ENCODE assay signal across 9 mouse cellular contexts in the genomic region with DNA sequence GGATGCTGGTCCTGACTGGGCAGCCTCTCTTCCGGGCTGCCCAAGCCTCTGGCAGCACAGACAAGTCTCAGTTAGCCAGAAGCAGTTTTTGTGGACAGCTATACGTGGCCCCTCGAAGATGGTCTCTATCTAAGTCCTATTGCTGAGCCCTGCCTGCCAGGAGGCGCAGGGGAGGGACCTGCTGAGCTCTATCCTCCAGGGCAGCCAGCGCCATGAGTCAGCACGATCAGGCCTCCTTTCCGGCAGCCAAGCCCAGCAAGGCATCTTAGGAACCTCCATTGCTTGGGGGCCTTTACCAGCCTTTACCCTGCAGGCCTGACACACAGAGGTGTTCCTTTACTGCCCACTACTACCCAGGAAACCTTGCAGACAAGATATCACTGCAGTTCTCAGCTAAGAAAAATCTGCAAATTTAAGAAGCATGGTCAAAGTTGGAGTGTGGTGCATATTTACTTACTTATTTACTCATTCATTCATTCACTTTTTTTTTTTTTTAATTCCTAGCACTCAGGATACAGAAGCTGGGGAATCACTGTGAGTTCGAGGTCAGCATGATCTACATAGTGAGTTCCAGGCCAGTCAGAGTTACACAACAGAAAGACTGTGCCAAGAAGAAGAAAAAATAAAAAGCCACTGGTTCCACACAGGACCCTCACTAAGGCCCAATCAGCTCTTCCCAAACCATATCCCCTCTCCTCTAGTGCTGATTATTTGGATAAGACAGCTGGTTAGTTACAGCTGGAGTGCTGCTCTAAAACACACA. TPM values are rescaled to one million over a fixed set of nuclear protein-coding genes. Genes with fewer than 3 reads are reported as not detected.
DNase-seq lines count a peak whose midpoint lies in the region; ATAC-seq lines count a peak whose summit lies in the region.
"Had no signal": no experiment of that assay in that cellular context is flagged by ENCODE, and none has a peak within 500 bp of the region (broad histone marks: within the 10 kb centered on the region; RNA-seq: fewer than 3 reads in every experiment).

No protein-coding gene starts in this region.

- peaks cover 10% of the 10 kb centered on the region for H3K4me1 ChIP-seq in intestine, embryonic 16.5 days (ENCODE audit: control insufficient read depth, insufficient read depth, low read length)

- peak; percentile 62 for DNase-seq in spleen, adult 12 weeks (ENCODE audit: low spot score)
- DNase-seq in spleen, adult 18-20 months: no peak
- DNase-seq in c-Kit-positive CD71-positive TER-119-positive erythroid progenitor cells, embryonic 14.5 days (ENCODE audit: low spot score): peak; percentile 83
- peak; percentile 40 for DNase-seq in yolk sac, embryonic 10.5 days (ENCODE audit: low spot score)
- no peak for DNase-seq in frontal cortex, postnatal 25 days (ENCODE audit: low spot score in 2 of 2)
- DNase-seq in left cerebral cortex, adult 9 months (ENCODE audit: low spot score in 2 of 2): no peak

- no peaks in the 10 kb centered on the region for H3K9me3 ChIP-seq in intestine, embryonic 16.5 days (ENCODE audit: control insufficient read depth, low read length)
- H3K9me3 ChIP-seq: neural tube, embryonic 12.5 days had no signal

- no peak overlapping the region for H3K4me3 ChIP-seq in intestine, embryonic 16.5 days (ENCODE audit: low read length)
- H3K4me3 ChIP-seq: neural tube, embryonic 12.5 days had no signal

- WGBS in intestine, embryonic 16.5 days: 53% methylated on average over 8 of the region's 8 CpGs

- no peaks in the 10 kb centered on the region for H3K27me3 ChIP-seq in intestine, embryonic 16.5 days (replicated peaks; ENCODE audit: control insufficient read depth, insufficient read depth, low read length)
- H3K27me3 ChIP-seq: neural tube, embryonic 12.5 days had no signal

- ATAC-seq in intestine, embryonic 16.5 days: 0 out of 2 replicates have a peak, but pooled peaks have one; percentile 45

- H3K4me2 ChIP-seq in intestine, embryonic 16.5 days (ENCODE audit: low read depth, low read length): no peak overlapping the region
- H3K4me2 ChIP-seq: neural tube, embryonic 12.5 days had no signal

- peak overlapping the region; percentile 6; the same call in 1 of the 2 replicates for H3K9ac ChIP-seq in intestine, embryonic 16.5 days (ENCODE audit: low read depth, low read length)
- H3K9ac ChIP-seq: neural tube, embryonic 12.5 days had no signal

- H3K36me3 ChIP-seq in intestine, embryonic 16.5 days (ENCODE audit: control insufficient read depth, insufficient read depth, low read length): no peaks in the 10 kb centered on the region

- H3K27ac ChIP-seq in intestine, embryonic 16.5 days (ENCODE audit: low read length): no peak overlapping the region
- H3K27ac ChIP-seq: neural tube, embryonic 12.5 days had no signal

RNA-seq across cellular contexts. Expression of a gene that starts 7.5 kb away (rescaled TPM):
- 18.6 and 19.9 TPM in 2 replicates for polyA plus RNA-seq in intestine, embryonic 16.5 days (2015; fragmentation: Nextera tagmentation; extraction: Ambion mirVana)

RNA-seq across cellular contexts. Expression of a gene that starts 19.0 kb away (rescaled TPM):
- polyA plus RNA-seq in intestine, embryonic 16.5 days (2015; fragmentation: Nextera tagmentation; extraction: Ambion mirVana): 437 and 508 TPM in 2 replicates

RNA-seq across cellular contexts. Expression of a gene that starts 47.6 kb away (rescaled TPM):
- polyA plus RNA-seq in intestine, embryonic 16.5 days (2015; fragmentation: Nextera tagmentation; extraction: Ambion mirVana): 0.67 and 0.84 TPM in 2 replicates
- polyA plus RNA-seq: kidney, postnatal 0 days had no signal

Comparison
In these comparisons a context has a peak if more than half of its experiments do, and no peak if none do; other contexts are left out.
1. DNase-seq: peak in spleen, adult 12 weeks (single experiment), c-Kit-positive CD71-positive TER-119-positive erythroid progenitor cells, embryonic 14.5 days (single experiment) and yolk sac, embryonic 10.5 days (single experiment); none in spleen, adult 18-20 months (0 of 2), frontal cortex, postnatal 25 days (0 of 2) and left cerebral cortex, adult 9 months (0 of 2).